Mouse (Mus musculus) urinary bladder, postnatal 25 days (tissue): ENCODE measurements around the gene Zc3h12c.

Source experiments
- DNase-seq: peaks from one replicate; pipeline ENCODE4 v3.0.0; 2022; ENCODE audit warnings: low spot score

Zc3h12c gene

DNA sequence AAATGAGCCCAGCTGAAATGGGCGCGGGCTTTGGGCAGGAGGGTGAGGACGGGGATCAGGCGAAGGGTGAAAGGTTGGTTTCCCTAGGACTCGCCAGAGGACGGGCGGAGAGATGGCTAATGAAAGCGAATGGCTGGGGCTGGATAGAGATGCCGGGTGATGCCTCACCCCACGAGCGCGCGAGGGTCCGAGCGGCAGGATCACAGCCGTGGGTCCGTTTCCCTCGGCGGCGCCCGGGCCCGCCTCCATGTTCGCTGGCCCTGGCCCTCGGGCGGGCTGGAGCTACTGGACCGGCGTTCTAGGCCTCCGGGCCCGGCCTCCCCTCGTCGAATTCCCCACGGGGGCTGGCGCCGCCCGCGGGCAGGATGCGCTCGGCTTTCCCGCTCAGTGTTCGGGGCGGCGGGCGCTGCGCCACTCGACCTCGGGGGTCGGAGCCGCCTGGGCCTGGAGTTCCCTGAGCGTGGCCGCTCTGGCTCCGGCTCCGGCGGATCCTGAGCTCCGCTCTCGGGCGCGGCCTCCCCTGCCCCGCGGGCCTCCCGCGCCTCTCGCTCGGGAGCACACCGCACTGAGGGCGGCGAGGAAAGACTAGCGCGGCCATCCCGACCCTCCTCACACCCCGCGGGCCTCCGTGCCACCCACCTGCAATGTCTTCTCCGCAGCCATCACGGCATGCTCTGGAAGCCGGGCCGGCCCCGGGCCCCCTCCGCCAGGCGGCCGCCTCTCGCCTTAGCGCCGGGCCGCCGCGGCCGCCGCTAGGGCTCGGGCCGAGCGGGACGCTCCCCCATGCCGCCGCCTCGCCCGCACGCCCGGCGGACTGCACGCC is at the start of gene Zc3h12c:
Gene Zc3h12c, minus strand, starts transcription at position 710 of the 823 bp plus-strand sequence.
- DNase-seq, result peak; percentile 61

DNA sequence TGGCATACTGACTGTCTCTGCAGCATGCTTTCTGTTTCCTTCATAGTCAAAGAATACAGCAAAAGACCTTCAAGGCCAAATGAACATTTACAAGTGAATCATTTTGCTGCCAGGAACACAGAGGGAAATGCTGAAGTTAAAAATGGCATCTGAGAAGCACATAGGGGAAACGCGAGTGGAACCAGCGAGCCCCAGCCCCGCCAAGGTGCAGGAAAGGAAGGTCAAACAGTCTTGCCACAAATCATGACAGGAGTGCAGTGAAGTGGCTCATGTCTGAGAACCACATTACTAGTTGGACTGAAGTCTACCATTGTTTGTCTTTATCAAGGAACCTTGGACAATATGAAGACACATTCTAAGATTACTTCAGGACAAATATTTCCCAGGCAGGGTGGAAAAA is 49.3 kb upstream of the Zc3h12c start:
- DNase-seq, result no peak

DNA sequence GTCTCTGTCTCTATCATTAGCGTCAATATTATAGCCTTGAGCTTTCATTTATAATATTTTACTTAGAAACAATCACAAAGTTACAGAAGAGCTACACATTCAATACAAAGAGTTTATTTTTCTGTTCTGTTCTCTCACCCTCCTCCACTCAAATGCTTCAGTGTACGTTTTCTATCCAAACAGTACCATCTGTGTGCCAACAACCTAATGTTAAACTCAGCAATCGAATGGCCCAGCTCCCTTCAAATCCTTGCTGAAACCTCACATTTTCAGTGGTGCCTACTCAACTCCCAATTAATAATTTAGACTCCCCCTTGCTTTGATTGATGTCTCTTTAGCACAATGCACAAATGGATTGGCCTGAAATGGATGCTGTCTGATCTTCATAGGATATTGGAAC is 46.9 kb upstream of the Zc3h12c start:
- DNase-seq, result no peak

DNA sequence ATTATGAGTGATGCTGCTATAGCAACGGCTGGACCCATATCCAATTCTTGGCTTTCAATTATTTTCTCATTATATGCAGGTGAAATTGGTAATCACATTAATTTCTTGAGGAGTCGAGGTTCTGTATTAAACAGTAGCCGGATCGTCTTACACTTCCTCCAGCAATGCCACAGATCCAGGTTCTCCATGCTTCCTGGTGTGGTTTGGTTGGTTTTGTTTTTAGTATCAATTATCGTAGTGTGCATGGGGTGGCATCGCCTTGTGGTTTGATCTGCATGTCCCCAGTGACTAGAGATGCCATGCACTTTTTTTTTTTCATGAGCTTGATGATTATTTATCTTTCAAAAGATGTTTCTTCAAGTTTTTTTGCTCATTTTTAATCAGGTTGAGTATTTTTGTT is 44.0 kb upstream of the Zc3h12c start:
- no peak for DNase-seq

DNA sequence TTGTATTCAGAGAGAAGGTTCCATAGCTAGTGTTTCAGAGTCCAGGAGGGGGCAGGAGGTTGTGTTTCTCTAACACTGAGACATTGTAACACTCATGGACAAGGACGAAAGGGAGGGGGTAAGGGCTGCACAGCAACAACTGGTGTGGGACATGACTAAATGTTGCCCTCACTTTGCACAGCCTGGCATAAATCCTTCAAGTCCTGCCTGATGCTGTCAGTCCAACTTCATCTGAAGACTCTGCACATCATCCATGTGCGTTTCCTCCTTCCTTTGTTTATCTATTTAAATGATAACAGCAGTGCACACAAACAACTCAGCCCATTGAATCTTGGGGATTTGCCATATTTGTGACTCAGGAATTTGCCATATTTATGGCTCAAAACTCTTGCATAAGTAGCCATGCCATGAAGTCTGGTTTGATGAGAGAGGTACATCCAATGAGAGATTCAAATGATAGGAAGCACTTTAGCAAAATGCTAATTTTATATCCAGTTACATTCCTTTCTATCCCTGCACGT is 40.2 kb upstream of the Zc3h12c start:
- DNase-seq, result no peak

DNA sequence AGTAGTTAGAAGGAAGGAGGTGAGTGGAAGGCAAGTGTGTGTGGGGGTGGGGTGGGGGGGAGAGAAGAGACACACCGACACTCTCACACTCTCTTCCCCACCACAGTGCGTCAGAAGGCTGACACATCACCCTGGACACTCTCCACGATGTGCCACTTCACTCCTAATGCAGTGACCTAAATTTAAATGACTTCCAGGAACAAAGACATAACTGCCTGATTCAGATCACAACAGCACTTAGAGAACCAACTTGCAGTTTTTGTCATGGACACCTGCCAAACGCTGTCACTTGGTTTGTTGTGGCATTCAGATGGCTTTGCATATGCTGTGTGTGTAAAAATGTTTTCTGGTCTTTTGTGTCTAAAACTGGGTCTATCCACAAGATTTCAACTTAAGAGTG is 34.8 kb upstream of the Zc3h12c start:
- DNase-seq, result no peak

DNA sequence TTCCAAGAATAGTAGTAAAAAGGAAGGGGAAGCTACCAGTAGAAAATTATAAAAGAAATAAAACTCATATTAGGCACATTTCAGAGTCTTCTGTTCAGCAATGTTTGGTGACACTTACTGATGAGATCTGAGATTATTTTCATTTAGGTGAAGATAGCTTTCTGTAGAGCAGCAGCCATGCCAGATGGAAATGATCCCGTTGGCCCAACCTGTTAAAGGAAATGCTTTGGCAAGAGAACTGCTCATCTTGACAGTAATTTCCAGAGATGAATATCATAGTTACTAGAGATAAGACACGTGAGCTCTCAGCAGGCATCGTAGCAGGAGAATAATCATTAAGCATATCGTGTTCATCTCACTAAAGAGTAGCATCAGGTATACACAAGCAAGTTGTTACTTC is 31.9 kb upstream of the Zc3h12c start:
- DNase-seq, result no peak

DNA sequence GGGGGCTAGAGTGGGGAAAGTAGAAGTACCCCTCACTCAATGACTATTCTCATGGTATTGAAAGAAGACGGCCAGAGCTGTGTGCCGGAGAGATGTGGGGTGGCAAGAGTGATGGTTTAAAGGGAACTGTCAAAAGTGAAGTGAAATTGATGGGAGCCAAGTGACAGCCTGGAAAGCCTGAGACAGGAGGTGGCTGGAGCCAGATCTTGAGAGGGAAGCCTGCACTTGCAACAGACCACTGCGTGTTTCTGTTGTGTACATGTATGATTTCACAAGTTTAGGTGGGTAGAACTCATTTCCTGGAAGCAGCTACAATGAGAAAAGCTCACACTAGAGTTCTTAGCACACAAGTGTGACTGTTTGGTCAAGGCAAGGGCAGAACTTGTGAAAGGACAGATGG is 27.5 kb upstream of the Zc3h12c start:
- DNase-seq, result no peak

DNA sequence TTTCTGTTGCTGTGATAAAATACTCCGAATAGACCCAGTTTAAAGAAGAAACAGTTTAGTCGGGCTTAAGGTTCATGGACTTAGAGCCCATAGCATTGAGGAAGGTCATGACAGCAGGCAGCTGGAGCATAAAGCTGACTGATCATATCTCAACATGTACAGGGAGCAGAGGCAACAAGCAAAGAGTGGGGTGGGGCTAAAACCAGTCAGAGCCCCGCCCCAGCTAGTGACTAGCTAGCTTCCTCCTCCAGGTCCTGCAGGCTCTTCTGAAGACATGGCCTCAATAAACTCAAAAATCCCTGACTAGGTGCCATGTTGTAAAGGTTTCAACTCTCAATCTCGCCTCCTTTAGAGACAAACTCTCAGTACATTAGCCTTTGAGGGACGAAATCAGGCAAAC is 25.5 kb upstream of the Zc3h12c start:
- DNase-seq, result no peak

DNA sequence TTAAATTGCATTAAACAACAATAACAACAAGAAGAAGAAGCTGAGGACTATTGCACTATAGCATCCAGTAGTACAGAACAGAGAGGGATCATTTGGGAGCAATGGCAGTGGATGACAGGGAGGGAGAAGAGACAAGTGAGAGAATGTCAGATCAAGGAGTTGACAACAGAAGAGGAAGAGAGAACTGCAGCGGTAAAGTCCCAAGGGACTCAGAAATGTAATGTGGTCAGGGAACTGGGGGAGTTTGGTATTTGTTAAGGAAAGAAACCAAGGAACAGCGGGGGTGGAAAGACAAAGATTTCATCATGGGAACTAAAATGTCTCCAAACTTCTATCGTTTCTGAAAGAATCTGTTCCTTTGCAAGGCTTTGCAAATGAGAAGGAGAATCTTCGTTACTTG is 22.5 kb upstream of the Zc3h12c start:
- DNase-seq, result no peak

DNA sequence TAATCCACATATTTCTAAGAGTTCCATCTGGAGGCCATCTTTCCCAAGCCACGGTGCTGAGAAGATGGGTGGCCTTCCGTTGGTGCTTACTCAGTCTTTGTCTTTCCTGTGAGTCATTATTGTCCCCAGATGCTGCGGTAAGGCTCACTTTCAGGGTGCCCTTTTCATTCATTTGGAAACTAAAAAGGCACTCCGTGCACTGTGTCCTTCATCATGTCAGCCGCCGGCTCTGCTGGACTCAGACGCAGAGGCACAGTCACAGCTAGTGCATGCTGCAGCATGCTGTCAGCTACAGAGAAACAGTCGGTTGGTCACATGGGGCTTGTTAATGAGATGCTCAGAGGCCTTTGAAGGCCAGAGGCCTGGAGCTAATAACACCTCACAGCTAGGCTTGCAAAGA is 19.7 kb upstream of the Zc3h12c start:
- DNase-seq, result no peak

DNA sequence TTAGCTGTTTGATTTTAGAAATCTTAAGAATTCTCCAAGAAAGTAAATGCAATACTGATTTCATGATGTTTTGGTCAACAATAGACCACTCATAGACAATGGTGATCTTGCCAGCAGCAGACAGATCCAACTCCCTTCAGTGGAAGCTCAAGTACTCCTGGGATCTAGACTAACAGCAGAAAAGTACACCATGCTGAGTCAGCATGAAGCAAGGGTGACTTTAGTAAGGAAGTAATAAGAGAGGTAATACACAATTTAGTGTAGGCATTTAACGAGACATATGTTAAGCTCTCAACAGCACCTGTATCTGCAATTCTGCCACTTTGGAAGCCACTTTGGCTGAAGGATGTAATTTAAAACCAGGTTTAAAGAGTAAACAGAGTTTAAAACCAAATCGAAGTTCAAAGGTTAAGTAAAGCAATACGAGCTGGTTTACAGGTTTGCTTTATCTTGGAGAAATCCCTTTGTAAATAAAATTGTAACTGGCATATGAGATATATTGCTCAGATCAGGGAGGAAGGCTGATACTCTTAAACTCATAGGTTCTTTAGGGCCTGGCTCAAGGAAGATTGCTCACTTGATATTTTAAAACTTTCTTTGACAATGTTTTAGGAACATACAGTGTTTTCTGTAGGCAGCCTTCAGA is 18.0 kb upstream of the Zc3h12c start:
- DNase-seq, result no peak

DNA sequence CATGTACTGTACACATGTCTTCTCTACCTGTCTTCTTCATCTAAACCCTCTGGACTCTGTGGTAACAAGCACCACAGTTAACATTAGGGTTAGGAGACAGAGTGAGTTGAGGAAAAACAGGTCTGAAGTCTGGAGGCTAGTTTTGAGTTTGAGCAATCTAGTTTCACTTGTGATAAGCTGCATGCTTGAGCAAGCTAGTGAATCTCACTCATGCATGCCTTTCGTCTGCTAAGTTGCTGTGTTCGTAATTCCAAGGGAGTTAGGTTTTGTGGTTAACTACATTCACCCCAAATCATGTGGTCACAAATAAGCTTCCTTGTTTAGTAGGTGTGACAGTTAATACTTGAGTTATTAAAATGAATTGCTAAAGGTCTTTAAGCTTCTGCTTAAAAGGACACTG is 13.0 kb upstream of the Zc3h12c start:
- DNase-seq, result no peak

DNA sequence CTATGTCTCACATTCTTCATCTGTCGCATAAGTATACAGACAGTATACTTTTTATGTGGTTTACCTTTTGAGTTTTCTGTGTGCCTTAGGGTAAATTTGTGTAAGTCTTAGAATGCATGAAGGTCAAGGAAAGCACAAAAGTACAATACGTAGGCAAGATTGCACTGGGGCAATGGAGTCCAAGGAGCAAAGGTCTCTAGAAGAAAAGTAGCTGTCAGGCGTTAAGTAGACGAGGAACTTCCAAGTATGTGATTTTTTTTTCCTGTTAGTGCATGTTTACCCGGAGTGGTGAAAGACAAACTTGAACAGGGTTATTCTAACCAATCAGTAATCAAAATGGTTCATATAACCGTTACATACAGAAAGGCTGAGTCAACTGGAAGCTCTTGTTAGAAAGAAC is 12.5 kb upstream of the Zc3h12c start:
- no peak for DNase-seq

DNA sequence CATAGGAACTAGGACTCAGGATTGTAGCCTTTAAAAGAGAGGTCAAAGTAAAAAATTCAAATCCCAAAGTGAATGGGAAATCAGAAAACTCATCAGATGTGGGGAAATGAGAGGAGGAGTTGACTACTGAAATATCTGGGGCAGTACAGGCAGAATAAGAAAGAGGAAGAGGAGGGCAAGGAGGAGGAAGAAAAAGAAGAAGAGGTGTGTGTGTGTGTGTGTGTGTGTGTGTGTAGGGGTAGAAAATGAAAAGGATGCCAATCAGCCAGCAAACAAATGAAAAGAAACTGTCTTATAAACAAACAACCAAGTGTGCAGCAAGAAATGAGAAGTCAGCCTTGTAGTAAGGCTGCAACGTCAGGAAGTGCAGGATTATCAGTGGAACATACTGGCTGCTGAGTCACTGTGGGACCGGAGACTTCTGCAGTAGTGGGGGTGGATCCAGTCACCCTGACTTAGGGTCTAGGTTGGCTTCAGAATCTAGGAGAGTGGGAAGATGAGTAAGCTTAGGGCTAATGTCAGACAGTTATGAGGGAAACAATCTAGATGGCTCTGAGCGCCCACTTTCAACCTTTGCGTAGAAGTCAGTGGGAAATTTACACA is 7.0 kb upstream of the Zc3h12c start:
- no peak for DNase-seq

DNA sequence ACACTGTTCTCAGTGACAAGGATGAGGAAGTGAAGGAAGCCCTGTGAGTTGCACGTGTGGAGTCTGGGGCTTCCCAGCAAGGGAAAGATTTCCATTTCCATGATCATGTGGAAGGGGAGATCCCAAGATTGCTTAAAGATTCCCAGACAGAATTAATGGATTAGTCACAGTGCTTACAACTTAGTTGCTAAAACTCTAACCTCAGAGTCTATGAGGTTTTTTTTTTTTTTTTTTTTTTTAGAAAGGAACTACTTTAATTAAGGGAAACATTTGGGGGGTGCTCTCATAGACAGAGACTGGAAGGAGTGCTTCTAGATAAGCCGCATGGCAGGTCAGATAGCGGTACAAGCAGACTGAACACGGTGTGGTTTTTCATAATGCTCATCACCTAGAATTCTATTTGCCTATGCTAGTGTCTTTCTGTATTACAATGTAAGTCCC is 6.3 kb upstream of the Zc3h12c start:
- DNase-seq, result no peak

DNA sequence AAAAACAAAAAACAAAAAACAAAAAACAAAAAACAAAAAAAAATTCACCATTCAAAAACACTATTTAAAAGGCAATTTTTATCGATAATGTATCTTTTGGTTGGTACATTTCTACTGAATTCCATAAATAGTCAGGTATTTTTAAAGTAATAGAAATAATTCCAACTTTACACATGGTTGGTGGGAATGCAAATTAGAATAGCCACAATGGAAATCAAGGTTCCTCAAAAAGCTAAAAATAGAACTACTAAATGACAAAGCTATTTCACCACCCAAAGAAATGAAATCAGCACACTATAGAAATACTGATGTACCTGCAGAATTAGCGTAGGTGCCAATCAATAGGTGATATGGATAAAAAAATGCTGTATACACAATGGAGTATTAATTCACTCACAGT is 5.6 kb upstream of the Zc3h12c start:
- DNase-seq, result no peak

DNA sequence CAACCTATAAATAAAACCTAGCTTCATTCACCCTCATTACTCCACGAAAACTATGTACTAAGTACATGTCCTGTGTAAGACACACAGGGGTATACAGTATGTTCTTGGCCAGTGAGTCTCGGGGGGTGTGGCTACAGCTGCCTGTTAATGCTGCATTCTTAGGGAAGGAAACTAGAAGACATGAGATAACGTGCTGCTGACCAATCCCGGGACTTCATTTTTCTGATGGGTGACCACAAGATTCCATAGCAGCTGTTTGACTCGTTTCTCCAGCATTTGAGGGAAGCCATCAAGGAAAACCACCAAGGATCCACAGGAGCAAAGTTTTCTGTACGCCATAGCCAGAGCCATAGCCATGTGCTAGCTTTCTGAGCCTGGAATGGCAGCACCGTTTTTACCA is 4.2 kb upstream of the Zc3h12c start:
- DNase-seq, result no peak

DNA sequence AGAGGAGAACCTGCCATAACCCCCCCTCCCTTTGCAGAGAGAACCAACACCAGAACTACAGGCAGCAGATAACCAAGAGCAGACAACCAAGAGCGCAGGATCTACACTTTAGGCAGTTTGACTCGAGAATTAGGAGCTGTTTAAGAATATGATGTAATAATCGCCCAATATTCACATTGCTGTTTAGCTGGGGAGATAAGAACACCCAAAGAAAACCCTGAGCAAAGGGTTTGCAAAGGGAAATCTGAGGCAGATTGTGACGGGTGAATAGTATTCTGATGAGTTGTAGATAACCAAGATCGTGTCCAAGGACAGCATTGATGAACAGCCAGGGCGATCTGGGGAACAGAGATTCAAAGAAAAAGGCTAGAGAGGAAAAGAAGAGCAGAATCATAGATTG is 2.3 kb upstream of the Zc3h12c start:
- no peak for DNase-seq

DNA sequence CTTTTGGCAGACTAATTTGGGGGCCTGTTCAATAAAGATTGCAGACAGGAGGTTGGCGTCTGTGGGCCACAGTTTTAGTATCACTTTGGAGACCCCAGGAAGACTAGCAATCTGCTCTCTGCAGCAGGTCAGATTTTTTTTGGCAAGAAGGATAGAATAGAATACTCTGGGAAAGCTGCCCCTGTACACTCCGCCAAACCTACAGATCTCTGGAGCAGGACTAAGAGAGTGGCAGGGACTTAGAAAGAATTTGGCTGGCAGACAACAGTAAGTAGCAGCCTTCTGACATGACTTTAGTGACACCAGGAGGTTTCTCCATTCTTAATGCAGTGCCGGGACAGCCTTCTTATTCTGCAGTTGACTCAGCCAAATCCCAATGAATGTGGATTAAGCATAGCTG is 1.8 kb upstream of the Zc3h12c start:
- no peak for DNase-seq

DNA sequence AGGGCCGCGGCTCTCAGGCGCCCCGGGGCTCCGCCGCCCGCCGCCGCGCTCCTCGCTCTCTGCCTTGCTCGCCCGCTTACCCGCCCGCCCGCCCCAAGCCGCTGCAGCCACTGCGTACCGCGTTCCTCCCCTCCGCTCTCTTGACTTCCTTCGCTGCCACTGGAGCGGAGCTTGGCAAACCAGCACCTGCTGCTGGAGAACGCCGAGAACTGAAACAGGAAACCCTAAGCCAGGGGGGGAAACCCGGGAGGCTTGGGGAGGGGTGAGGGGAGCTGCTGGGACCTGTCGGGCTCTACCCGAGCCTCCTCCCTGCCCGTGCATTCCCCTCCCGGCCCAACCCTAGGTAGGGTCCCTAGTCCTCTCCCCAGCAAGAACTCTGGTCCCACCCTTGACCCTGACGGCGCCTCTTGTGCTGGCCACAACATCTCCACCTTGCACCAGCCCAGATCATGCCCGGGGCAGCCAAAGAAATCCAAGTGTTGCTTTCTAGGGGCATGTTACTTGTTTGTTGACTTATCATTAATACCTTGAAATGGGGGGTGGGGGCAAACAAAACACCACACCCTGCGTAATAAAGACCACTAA is 406 bp upstream of the Zc3h12c start:
- no peak for DNase-seq

DNA sequence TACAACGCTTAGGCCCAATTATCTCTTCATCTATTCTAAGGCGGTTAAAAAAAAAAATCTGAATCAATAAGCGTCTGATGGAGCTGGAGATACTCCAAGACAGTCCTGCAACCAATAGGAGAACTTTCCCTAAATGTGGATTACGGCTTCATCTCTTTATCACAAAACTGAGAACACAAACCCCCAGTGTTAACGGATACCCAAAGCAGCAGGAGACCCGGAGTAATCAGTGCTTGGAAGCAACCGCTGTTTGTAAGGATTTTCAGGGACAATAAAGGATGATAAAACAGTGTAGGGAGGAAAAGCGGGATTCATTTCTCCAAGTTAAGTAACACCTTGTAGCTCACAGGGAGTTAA is 888 bp downstream of the Zc3h12c start:
- no peak for DNase-seq

DNA sequence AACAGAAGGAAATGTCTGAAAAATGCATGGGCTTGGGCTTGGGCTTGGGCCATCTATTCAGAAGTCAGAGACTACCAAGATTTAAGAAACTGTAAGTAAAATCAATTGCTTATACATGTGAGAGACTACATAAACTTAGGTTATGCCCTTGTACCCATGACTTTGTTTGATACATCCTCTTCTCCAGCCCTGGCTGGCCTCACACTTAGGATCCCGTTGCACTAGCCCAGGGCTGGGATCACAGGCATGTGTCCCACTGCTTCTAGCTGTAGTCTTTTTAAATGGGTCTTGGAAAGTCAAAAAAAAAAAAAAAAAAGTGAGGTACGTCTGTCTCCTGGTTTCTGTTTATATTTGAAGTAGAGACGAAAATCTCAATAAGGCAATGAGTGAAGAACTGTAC is 1.3 kb downstream of the Zc3h12c start:
- no peak for DNase-seq
